Mouse (Mus musculus): ENCODE results near the gene Gm33543. TPM values are rescaled to one million over a fixed set of nuclear protein-coding genes. Genes with fewer than 3 reads are reported as not detected.

Gene Gm33543
- polyA plus RNA-seq, 1 experiment from 2014 or later, result 0.19 TPM

- Histone ChIP-seq H3K4me2 (replicated peaks; ENCODE audit: low read depth, low read length) (no peak overlapping the region), H3K9ac (replicated peaks; ENCODE audit: low read length) (no peak overlapping the region), H3K4me3 (ENCODE audit: low read length) (no peak overlapping the region), H3K36me3 (ENCODE audit: insufficient read depth, low read length) (no peaks in the 10 kb centered on the region), H3K9me3 (ENCODE audit: low read length) (no peaks in the 10 kb centered on the region), H3K27ac (ENCODE audit: low read length) (no peak overlapping the region), H3K4me1 (ENCODE audit: insufficient read depth, low read length) (peaks cover 7% of the 10 kb centered on the region; the same call in 1 of the 2 replicates), H3K27me3 (ENCODE audit: insufficient read depth, low read length) (no peaks in the 10 kb centered on the region)
- WGBS, result 90% methylated on average over 2 of the region's 2 CpGs
- no peak for ATAC-seq (ENCODE audit: low FRiP score, low TSS enrichment)
Measured at GRCm38 (mm10) chr10:95867596-95867995, 24.9 kb upstream of the Gm33543 start.

GRCm38 (mm10) chr10:95864349-95865124 is 21.8 kb upstream of the Gm33543 start:
- Histone ChIP-seq H3K36me3 (ENCODE audit: insufficient read depth, low read length) (no peaks in the 10 kb centered on the region), H3K4me3 (ENCODE audit: low read length) (no peak overlapping the region)
- peak; percentile 69; the same call in 1 of the 2 replicates for ATAC-seq (ENCODE audit: low FRiP score, low TSS enrichment)

GRCm38 (mm10) chr10:95862664-95863063 is 19.9 kb upstream of the Gm33543 start:
- H3K4me3 ChIP-seq (ENCODE audit: low read length), result no peak overlapping the region
- H3K4me2 ChIP-seq (replicated peaks; ENCODE audit: low read depth, low read length), result no peak overlapping the region
- ATAC-seq (ENCODE audit: low FRiP score, low TSS enrichment), result no peak
- WGBS, result 74% methylated on average over 3 of the region's 3 CpGs
- H3K9ac ChIP-seq (replicated peaks; ENCODE audit: low read length), result no peak overlapping the region
- peaks cover 7% of the 10 kb centered on the region; the same call in 1 of the 2 replicates for H3K4me1 ChIP-seq (ENCODE audit: insufficient read depth, low read length)
- no peak overlapping the region for H3K27ac ChIP-seq (ENCODE audit: low read length)
- no peaks in the 10 kb centered on the region for H3K9me3 ChIP-seq (ENCODE audit: low read length)
- no peaks in the 10 kb centered on the region for H3K36me3 ChIP-seq (ENCODE audit: insufficient read depth, low read length)
- no peaks in the 10 kb centered on the region for H3K27me3 ChIP-seq (ENCODE audit: insufficient read depth, low read length)

More at GRCm38 (mm10) chr10:95864349-95865124, 21.8 kb upstream of the Gm33543 start:
- 49% methylated on average over 11 of the region's 11 CpGs for WGBS
- Histone ChIP-seq H3K27ac (ENCODE audit: low read length) (no peak overlapping the region), H3K9me3 (ENCODE audit: low read length) (no peaks in the 10 kb centered on the region), H3K4me1 (ENCODE audit: insufficient read depth, low read length) (peaks cover 7% of the 10 kb centered on the region; the same call in 1 of the 2 replicates), H3K27me3 (ENCODE audit: insufficient read depth, low read length) (no peaks in the 10 kb centered on the region), H3K4me2 (replicated peaks; ENCODE audit: low read depth, low read length) (no peak overlapping the region), H3K9ac (replicated peaks; ENCODE audit: low read length) (no peak overlapping the region)

- H3K36me3 ChIP-seq (ENCODE audit: insufficient read depth, low read length), result no peaks in the 10 kb centered on the region
- H3K4me3 ChIP-seq (ENCODE audit: low read length), result no peak overlapping the region
- H3K4me2 ChIP-seq (replicated peaks; ENCODE audit: low read depth, low read length), result no peak overlapping the region
- no peaks in the 10 kb centered on the region for H3K4me1 ChIP-seq (ENCODE audit: insufficient read depth, low read length)
- ATAC-seq (ENCODE audit: low FRiP score, low TSS enrichment), result no peak
- no peaks in the 10 kb centered on the region for H3K9me3 ChIP-seq (ENCODE audit: low read length)
- no peaks in the 10 kb centered on the region for H3K27me3 ChIP-seq (ENCODE audit: insufficient read depth, low read length)
- 26% methylated on average over 2 of the region's 2 CpGs for WGBS
- H3K27ac ChIP-seq (ENCODE audit: low read length), result no peak overlapping the region
- H3K9ac ChIP-seq (replicated peaks; ENCODE audit: low read length), result no peak overlapping the region
Measured at GRCm38 (mm10) chr10:95858164-95858563, 15.4 kb upstream of the Gm33543 start.

GRCm38 (mm10) chr10:95855411-95855810 is 12.7 kb upstream of the Gm33543 start:
- 94% methylated on average over 6 of the region's 6 CpGs for WGBS
- H3K9ac ChIP-seq (replicated peaks; ENCODE audit: low read length), result no peak overlapping the region
- no peaks in the 10 kb centered on the region for H3K9me3 ChIP-seq (ENCODE audit: low read length)
- no peaks in the 10 kb centered on the region for H3K27me3 ChIP-seq (ENCODE audit: insufficient read depth, low read length)
- no peak overlapping the region for H3K27ac ChIP-seq (ENCODE audit: low read length)
- H3K4me1 ChIP-seq (ENCODE audit: insufficient read depth, low read length), result no peaks in the 10 kb centered on the region
- ATAC-seq (ENCODE audit: low FRiP score, low TSS enrichment), result no peak
- no peaks in the 10 kb centered on the region for H3K36me3 ChIP-seq (ENCODE audit: insufficient read depth, low read length)
- H3K4me3 ChIP-seq (ENCODE audit: low read length), result no peak overlapping the region
- H3K4me2 ChIP-seq (replicated peaks; ENCODE audit: low read depth, low read length), result no peak overlapping the region

- no peaks in the 10 kb centered on the region for H3K36me3 ChIP-seq (ENCODE audit: insufficient read depth, low read length)
- no peaks in the 10 kb centered on the region for H3K27me3 ChIP-seq (ENCODE audit: insufficient read depth, low read length)
- no peaks in the 10 kb centered on the region for H3K4me1 ChIP-seq (ENCODE audit: insufficient read depth, low read length)
- no peak overlapping the region for H3K27ac ChIP-seq (ENCODE audit: low read length)
- 81% methylated on average over 3 of the region's 3 CpGs for WGBS
- no peak for ATAC-seq (ENCODE audit: low FRiP score, low TSS enrichment)
- H3K9me3 ChIP-seq (ENCODE audit: low read length), result no peaks in the 10 kb centered on the region
- no peak overlapping the region for H3K4me3 ChIP-seq (ENCODE audit: low read length)
- no peak overlapping the region for H3K9ac ChIP-seq (replicated peaks; ENCODE audit: low read length)
- no peak overlapping the region for H3K4me2 ChIP-seq (replicated peaks; ENCODE audit: low read depth, low read length)
Measured at GRCm38 (mm10) chr10:95850504-95850903, 7.8 kb upstream of the Gm33543 start.

GRCm38 (mm10) chr10:95846739-95847138 is 4.0 kb upstream of the Gm33543 start:
- no peak overlapping the region for H3K27ac ChIP-seq (ENCODE audit: low read length)
- H3K9ac ChIP-seq (replicated peaks; ENCODE audit: low read length), result no peak overlapping the region
- no peak overlapping the region for H3K4me3 ChIP-seq (ENCODE audit: low read length)
- ATAC-seq (ENCODE audit: low FRiP score, low TSS enrichment), result no peak
- peaks cover 6% of the 10 kb centered on the region; the same call in 1 of the 2 replicates for H3K4me1 ChIP-seq (ENCODE audit: insufficient read depth, low read length)
- no peaks in the 10 kb centered on the region for H3K27me3 ChIP-seq (ENCODE audit: insufficient read depth, low read length)
- H3K4me2 ChIP-seq (replicated peaks; ENCODE audit: low read depth, low read length), result no peak overlapping the region
- H3K9me3 ChIP-seq (ENCODE audit: low read length), result no peaks in the 10 kb centered on the region
- no peaks in the 10 kb centered on the region for H3K36me3 ChIP-seq (ENCODE audit: insufficient read depth, low read length)
- 90% methylated on average over 3 of the region's 3 CpGs for WGBS

GRCm38 (mm10) chr10:95846281-95846680 is 3.6 kb upstream of the Gm33543 start:
- Histone ChIP-seq H3K4me2 (replicated peaks; ENCODE audit: low read depth, low read length) (no peak overlapping the region), H3K27me3 (ENCODE audit: insufficient read depth, low read length) (no peaks in the 10 kb centered on the region), H3K36me3 (ENCODE audit: insufficient read depth, low read length) (no peaks in the 10 kb centered on the region), H3K4me1 (ENCODE audit: insufficient read depth, low read length) (peaks cover 6% of the 10 kb centered on the region; the same call in 1 of the 2 replicates), H3K27ac (ENCODE audit: low read length) (no peak overlapping the region), H3K9me3 (ENCODE audit: low read length) (no peaks in the 10 kb centered on the region), H3K4me3 (ENCODE audit: low read length) (no peak overlapping the region), H3K9ac (replicated peaks; ENCODE audit: low read length) (no peak overlapping the region)
- ATAC-seq (ENCODE audit: low FRiP score, low TSS enrichment), result no peak

GRCm38 (mm10) chr10:95843878-95844277 is 1.1 kb upstream of the Gm33543 start:
- Histone ChIP-seq H3K9me3 (ENCODE audit: low read length) (no peaks in the 10 kb centered on the region), H3K27me3 (ENCODE audit: insufficient read depth, low read length) (no peaks in the 10 kb centered on the region), H3K9ac (replicated peaks; ENCODE audit: low read length) (no peak overlapping the region), H3K4me2 (replicated peaks; ENCODE audit: low read depth, low read length) (no peak overlapping the region), H3K27ac (ENCODE audit: low read length) (no peak overlapping the region), H3K4me3 (ENCODE audit: low read length) (no peak overlapping the region), H3K4me1 (ENCODE audit: insufficient read depth, low read length) (peaks cover 6% of the 10 kb centered on the region; the same call in 1 of the 2 replicates), H3K36me3 (ENCODE audit: insufficient read depth, low read length) (no peaks in the 10 kb centered on the region)
- no peak for ATAC-seq (ENCODE audit: low FRiP score, low TSS enrichment)
- WGBS, result 91% methylated on average over 1 of the region's 1 CpGs

GRCm38 (mm10) chr10:95841241-95841640 is 1.5 kb downstream of the Gm33543 start:
- Histone ChIP-seq H3K9ac (replicated peaks; ENCODE audit: low read length) (no peak overlapping the region), H3K27ac (ENCODE audit: low read length) (no peak overlapping the region), H3K36me3 (ENCODE audit: insufficient read depth, low read length) (no peaks in the 10 kb centered on the region), H3K4me3 (ENCODE audit: low read length) (no peak overlapping the region), H3K27me3 (ENCODE audit: insufficient read depth, low read length) (no peaks in the 10 kb centered on the region), H3K4me2 (replicated peaks; ENCODE audit: low read depth, low read length) (no peak overlapping the region), H3K9me3 (ENCODE audit: low read length) (no peaks in the 10 kb centered on the region), H3K4me1 (ENCODE audit: insufficient read depth, low read length) (peaks cover 6% of the 10 kb centered on the region; the same call in 1 of the 2 replicates)
- no peak for ATAC-seq (ENCODE audit: low FRiP score, low TSS enrichment)
- WGBS, result 94% methylated on average over 3 of the region's 3 CpGs

All from kidney, embryonic 16.5 days (tissue).